Mouse (Mus musculus) embryonic facial prominence, embryonic 15.5 days (tissue): Measurements from ENCODE around the gene Mup5. TPM values are rescaled to one million over a fixed set of nuclear protein-coding genes. Genes with fewer than 3 reads are reported as not detected.
"Not testable (repeated sequence)": the region's sequence is repeated elsewhere in the genome, so short reads cannot be mapped to it uniquely, and the experiment has no call there.

Experiments
- ATAC-seq: fragments of 200-750 bp; cut with Nextera tagmentation; 2 replicates; pipeline ENCODE4 v1.8.0; 2017; ENCODE audit warnings: low read depth, moderate TSS enrichment; ENCODE audit not compliant: insufficient number of reproducible peaks, low FRiP score, low TSS enrichment
- H3K27ac ChIP-seq: fragments of 300-500 bp; sonication (generic); replicated peaks from 2 replicates; pipeline ENCODE4 v1.5.1; 2015; ENCODE audit warnings: mild to moderate bottlenecking, inconsistent platforms
- H3K27me3 ChIP-seq: fragments of 300-500 bp; sonication (generic); 2 replicates; pipeline ENCODE4 v1.6.1; 2015; ENCODE audit warnings: inconsistent platforms
- H3K36me3 ChIP-seq: fragments of 300-500 bp; sonication (generic); 2 replicates; pipeline ENCODE4 v1.6.1; 2015; ENCODE audit warnings: mild to moderate bottlenecking, inconsistent platforms
- H3K4me1 ChIP-seq: fragments of 300-500 bp; sonication (generic); 2 replicates; pipeline ENCODE4 v1.6.1; 2015; ENCODE audit warnings: inconsistent platforms
- H3K4me2 ChIP-seq: fragments of 300-500 bp; sonication (generic); replicated peaks from 2 replicates; pipeline ENCODE4 v1.6.1; 2015; ENCODE audit warnings: mild to moderate bottlenecking, inconsistent platforms
- H3K4me3 ChIP-seq: fragments of 300-500 bp; sonication (generic); replicated peaks from 2 replicates; pipeline ENCODE4 v1.5.1; 2015; ENCODE audit warnings: mild to moderate bottlenecking, inconsistent platforms
- H3K9ac ChIP-seq: fragments of 300-500 bp; sonication (generic); 2 replicates; pipeline ENCODE4 v1.6.1; 2015; ENCODE audit warnings: inconsistent platforms
- H3K9me3 ChIP-seq: fragments of 300-500 bp; sonication (generic); replicated peaks from 2 replicates; pipeline ENCODE4 v1.6.1; 2016; ENCODE audit warnings: inconsistent platforms
- WGBS: fragments of 180-500 bp; shearing (Covaris S2); methylation state at CpG from one replicate; pipeline ENCODE4 v1.1.7; 2015; 5-methylcytosine and 5-hydroxymethylcytosine counted together
- polyA plus RNA-seq: library from polyadenylated mRNA; unstranded; fragments of >200 nt; fragmentation: Nextera tagmentation; extraction: Ambion mirVana; gene quantifications from 2 replicates; pipeline ENCODE4 v1.2.1, GENCODE M21; 2015

Gene Mup5
- polyA plus RNA-seq, 1 experiment from 2014 or later: 0.41 TPM

- H3K4me1 ChIP-seq, H3K9me3 ChIP-seq, H3K9ac ChIP-seq, ATAC-seq, H3K36me3 ChIP-seq, H3K27ac ChIP-seq, H3K4me3 ChIP-seq, H3K27me3 ChIP-seq, H3K4me2 ChIP-seq: not testable (repeated sequence)
- 86% methylated on average over 3 of the region's 3 CpGs for WGBS
These were observed 26.1 kb downstream of the Mup5 start for GRCm38 (mm10) chr4:61808926-61809325.

DNA sequence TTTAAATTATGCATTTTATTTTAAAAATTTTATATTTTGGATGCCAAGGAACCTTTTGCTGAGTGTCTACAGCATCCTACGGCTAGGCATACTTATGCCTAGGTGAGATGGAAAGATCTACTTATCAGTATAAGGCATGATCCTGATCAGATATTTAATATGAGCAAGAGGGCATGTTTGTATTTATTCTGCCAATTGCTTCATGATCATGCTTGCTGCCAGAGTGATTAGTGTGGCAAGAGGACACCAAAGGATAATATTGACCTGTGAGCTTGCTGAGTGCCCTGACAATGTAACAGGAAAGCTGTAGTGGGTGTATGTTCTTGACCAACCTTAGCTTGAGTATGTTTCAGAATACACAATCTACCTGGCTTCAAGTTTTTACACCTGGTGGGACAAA lies 45.3 kb downstream of the Mup5 start:
- not testable (repeated sequence) for H3K4me3 ChIP-seq, H3K27me3 ChIP-seq, H3K9me3 ChIP-seq, H3K27ac ChIP-seq, H3K4me2 ChIP-seq, H3K4me1 ChIP-seq, ATAC-seq, H3K36me3 ChIP-seq, H3K9ac ChIP-seq
- 86% methylated on average over 1 of the region's 1 CpGs for WGBS

GRCm38 (mm10) chr4:61784231-61784630 lies 50.8 kb downstream of the Mup5 start:
- not testable (repeated sequence) for H3K27ac ChIP-seq, H3K9me3 ChIP-seq, ATAC-seq, H3K27me3 ChIP-seq, H3K9ac ChIP-seq, H3K4me1 ChIP-seq, H3K4me3 ChIP-seq, H3K4me2 ChIP-seq, H3K36me3 ChIP-seq
- 87% methylated on average over 1 of the region's 1 CpGs for WGBS

DNA sequence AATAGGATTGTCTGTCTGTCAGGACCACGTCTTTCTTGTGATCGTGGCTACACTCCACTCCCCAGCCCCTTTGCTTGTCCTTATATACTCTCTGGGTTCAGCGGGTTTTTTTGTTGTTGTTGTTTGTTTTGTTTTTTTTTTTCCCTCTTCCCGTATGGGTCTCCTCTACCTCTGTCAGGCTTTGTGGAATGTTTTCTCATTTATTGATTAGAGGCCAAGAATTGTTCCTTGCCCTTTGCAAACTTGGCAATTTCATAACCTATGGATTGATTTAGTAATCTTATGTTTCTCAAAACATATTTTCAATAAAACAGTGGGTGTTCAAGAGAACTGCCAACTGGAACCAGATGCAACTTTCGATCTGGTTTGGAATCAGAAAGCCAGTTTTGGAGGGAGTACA lies 52.9 kb downstream of the Mup5 start, which contains the start of gene Mup19:
Gene Mup19 (minus strand): TSS at position 101 of the 400 bp plus-strand sequence.
- H3K27ac ChIP-seq, H3K4me1 ChIP-seq, H3K36me3 ChIP-seq, H3K27me3 ChIP-seq, H3K4me2 ChIP-seq, ATAC-seq, H3K4me3 ChIP-seq, H3K9me3 ChIP-seq, H3K9ac ChIP-seq: not testable (repeated sequence)
- WGBS: 89% methylated on average over 1 of the region's 5 CpGs

Other genes with a start within 250 kb of the Mup5 start
- gene Mup17, start 239.4 kb downstream of the Mup5 start, polyA plus RNA-seq: not detected in 2 replicates
- 0.45 and 0.53 TPM in 2 replicates for gene Mup18, start 161.1 kb downstream of the Mup5 start, polyA plus RNA-seq
- 0.29 TPM in 1 of 2 replicates, not detected in the other for gene Mup19, start 53.0 kb downstream of the Mup5 start, polyA plus RNA-seq
- gene Mup20, start 218.9 kb upstream of the Mup5 start, polyA plus RNA-seq: not detected in 2 replicates